ENCODE assay signal across 8 mouse cellular contexts in the genomic region with DNA sequence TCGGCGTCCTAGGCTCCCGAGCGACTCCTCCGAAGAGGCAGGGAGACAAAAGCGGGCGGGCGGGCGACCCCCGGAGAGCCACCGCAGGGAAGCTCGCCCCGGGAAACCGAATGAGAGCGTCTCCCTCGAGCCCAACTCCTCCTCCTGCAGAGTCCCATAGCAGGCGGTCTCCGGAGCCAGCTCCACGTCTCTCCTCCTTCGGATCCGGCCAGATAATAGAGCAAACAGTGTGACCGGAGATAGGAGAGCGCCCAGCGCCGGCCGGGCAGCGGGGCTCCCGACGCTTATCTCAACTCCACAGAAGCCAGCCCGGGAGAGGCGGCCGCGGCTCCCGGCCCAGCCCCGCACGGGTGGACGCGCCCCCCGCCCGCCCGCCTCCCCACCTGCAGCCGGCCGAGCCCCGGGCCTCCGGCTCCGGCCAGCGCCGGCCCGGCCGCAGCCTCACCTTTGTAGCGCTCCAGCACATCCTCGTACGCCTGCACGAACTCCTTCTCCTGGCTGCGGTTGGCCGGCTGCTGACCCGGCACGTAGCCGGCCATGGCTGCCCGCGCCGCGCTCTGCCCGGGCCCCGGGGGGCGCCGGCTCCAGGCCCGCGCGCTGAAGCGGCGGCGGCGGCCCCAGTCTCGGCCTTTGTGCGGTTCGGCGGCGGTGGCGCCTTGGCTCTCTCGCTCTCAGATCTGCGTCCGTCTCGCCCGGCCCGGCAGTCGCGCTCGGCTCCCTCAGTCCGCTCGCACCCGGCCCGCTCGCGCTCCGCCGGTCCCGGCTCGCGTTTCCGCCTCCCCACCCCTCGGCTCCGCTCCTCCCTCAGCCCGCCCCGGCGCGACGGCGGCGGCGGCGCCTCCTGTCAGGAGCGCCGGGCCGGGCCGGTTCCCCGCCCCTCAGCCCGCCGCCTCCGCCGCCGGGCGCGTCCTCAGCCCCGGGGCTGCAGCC. TPM values are rescaled to one million over a fixed set of nuclear protein-coding genes. Genes with fewer than 3 reads are reported as not detected.
DNase-seq lines count a peak whose midpoint lies in the region; ATAC-seq lines count a peak whose summit lies in the region.

No protein-coding gene starts in this region.

- peak; percentile 61 for ATAC-seq in forebrain, embryonic 16.5 days
- ATAC-seq in hematopoietic stem cell, adult 5-6 weeks (replicated peaks in 1 of 2; ENCODE audit: insufficient read depth in 1 of 2, low FRiP score in 2 of 2, low TSS enrichment in 1 of 2, low read depth in 1 of 2, poor library complexity in 2 of 2, severe bottlenecking in 2 of 2), result peak; percentile 23 to 28; a peak in 2 of 4 replicates

- DNase-seq in R1 (ENCODE audit: low read depth, low spot score), result peak; percentile 41
- DNase-seq in cerebellum, adult 18-20 months, result peak; percentile 76 to 80
- peak; percentile 48 to 49 for DNase-seq in layer of hippocampus, postnatal 14 days (ENCODE audit: low spot score in 2 of 2)
- peak; percentile 72 to 75 for DNase-seq in right cerebral cortex, postnatal 10 days (ENCODE audit: low spot score in 2 of 2)
- DNase-seq in urinary bladder, postnatal 4 days (ENCODE audit: low spot score in 2 of 2), result peak; percentile 69 to 70

- H3K27me3 ChIP-seq in forebrain, embryonic 16.5 days (replicated peaks; ENCODE audit: control insufficient read depth, insufficient read depth, low read length), result no peaks in the 10 kb centered on the region

- peak overlapping the region; percentile 95 for H3K9ac ChIP-seq in forebrain, embryonic 16.5 days (replicated peaks; ENCODE audit: low read depth, low read length)

- H3K4me2 ChIP-seq in forebrain, embryonic 16.5 days (ENCODE audit: low read length), result peak overlapping the region; percentile 70

- under 1% methylated on average over 120 of the region's 125 CpGs for WGBS in forebrain, embryonic 16.5 days
- under 1% methylated on average over 74 of the region's 125 CpGs for WGBS in macrophage (ENCODE audit: missing documents)

- peaks cover 45% of the 10 kb centered on the region for H3K79me2 ChIP-seq in macrophage (ENCODE audit: inconsistent target)

- H3K4me1 ChIP-seq in forebrain, embryonic 16.5 days (replicated peaks; ENCODE audit: control insufficient read depth, insufficient read depth, low read length), result peaks cover 59% of the 10 kb centered on the region

- H3K4me3 ChIP-seq in forebrain, embryonic 16.5 days (replicated peaks; ENCODE audit: low read length), result peak overlapping the region; percentile 84
- peak overlapping the region; percentile 45 for H3K4me3 ChIP-seq in macrophage (ENCODE audit: inconsistent target)

- H3K27ac ChIP-seq in forebrain, embryonic 16.5 days (ENCODE audit: low read length), result peak overlapping the region; percentile 97
- H3K27ac ChIP-seq in macrophage, result no peak overlapping the region

- no peaks in the 10 kb centered on the region for H3K36me3 ChIP-seq in forebrain, embryonic 16.5 days (ENCODE audit: control insufficient read depth, insufficient read depth)
- H3K36me3 ChIP-seq in macrophage (ENCODE audit: inconsistent target), result no peaks in the 10 kb centered on the region

- no peaks in the 10 kb centered on the region for H3K9me3 ChIP-seq in forebrain, embryonic 16.5 days (ENCODE audit: control insufficient read depth, low read length)

RNA-seq across cellular contexts. Expression of a gene that starts 19.9 kb away (rescaled TPM):
- polyA plus RNA-seq in forebrain, embryonic 16.5 days (2015; fragmentation: Nextera tagmentation; extraction: Ambion mirVana), result 75.0 and 82.9 TPM in 2 replicates
- total RNA-seq in hematopoietic stem cell, adult 5-6 weeks (2017), result 290 and 328 TPM in 2 replicates
- 100 to 1,000 TPM; 226 to 248 TPM for total RNA-seq in layer of hippocampus, postnatal 14 days (2021)
- 1,000 to 10,000 TPM in 17 of 26 experiments, 100 to 1,000 TPM in 9; 696 to 1,807 (median 1,130) TPM for total RNA-seq in macrophage (2018; cell fraction: chromatin; rRNA removed)
- 100 to 1,000 TPM in 24 of 26 experiments, 10 to 100 TPM in 2; 76.1 to 236 (median 163) TPM for total RNA-seq in macrophage (2018; cell fraction: cytosol; rRNA removed)
- total RNA-seq in macrophage (2018; cell fraction: nucleus; rRNA removed), result 100 to 1,000 TPM; 399 to 797 (median 534) TPM
- polyA plus RNA-seq in macrophage (2018), result 90.8 to 146 TPM (median 144 TPM) in 3 replicates

RNA-seq across cellular contexts. Expression of a gene that starts 53.7 kb away (rescaled TPM):
- 348 and 362 TPM in 2 replicates for polyA plus RNA-seq in forebrain, embryonic 16.5 days (2015; fragmentation: Nextera tagmentation; extraction: Ambion mirVana)
- 82.3 and 157 TPM in 2 replicates for total RNA-seq in hematopoietic stem cell, adult 5-6 weeks (2017)
- 100 to 1,000 TPM; 178 to 208 TPM for total RNA-seq in layer of hippocampus, postnatal 14 days (2021)
- 10 to 100 TPM in 12 of 26 experiments, 1 to 10 TPM in 14; 3.3 to 32.2 (median 9.8) TPM for total RNA-seq in macrophage (2018; cell fraction: chromatin; rRNA removed)
- 100 to 1,000 TPM; 127 to 211 (median 167) TPM for total RNA-seq in macrophage (2018; cell fraction: cytosol; rRNA removed)
- total RNA-seq in macrophage (2018; cell fraction: nucleus; rRNA removed), result 10 to 100 TPM in 25 of 26 experiments, 1 to 10 TPM in 1; 9.7 to 53.0 (median 27.3) TPM
- 153 to 200 TPM (median 177 TPM) in 3 replicates for polyA plus RNA-seq in macrophage (2018)
